Mouse (Mus musculus) v-Abl transformed pro-B cells (cell line): ENCODE measurements around the gene Nenf.

ENCODE experiments used
- in situ Hi-C, 2 experiments: fragments of 400-800 bp; cut with MboI; formaldehyde crosslinking; loops; one replicate each; pipeline ENCODE4 v1.15.1; 2025; ENCODE audit not compliant: unreplicated experiment in 2 of 2

The Nenf gene

GRCm38 (mm10) chr1:191259661-191260060 is 58.3 kb downstream of the Nenf start:
- in situ Hi-C loops, result loop anchor here in 1 of 2 experiments (5.0 kb wide), 1 partner anchor 32 kb away; no protein-coding TSS in a partner anchor

- in situ Hi-C loops, result no loop called here
These were observed 58.9 kb downstream of the Nenf start for GRCm38 (mm10) chr1:191259121-191259520.

GRCm38 (mm10) chr1:191258521-191258920 is 59.5 kb downstream of the Nenf start:
- in situ Hi-C loops, result no loop called here

GRCm38 (mm10) chr1:191257981-191258380 is 60.0 kb downstream of the Nenf start:
- in situ Hi-C loops, result no loop called here

- in situ Hi-C loops, result no loop called here
These were observed 60.6 kb downstream of the Nenf start for GRCm38 (mm10) chr1:191257351-191257771.
